Mouse (Mus musculus) bone marrow macrophage, adult 2 months (primary cell): ENCODE data around the gene Akr7a5.

Experiments used
- CTCF ChIP-seq: IDR thresholded peaks from 2 replicates; pipeline ENCODE4 v1.5.1; 2012; ENCODE audit warnings: low read depth, mild to moderate bottlenecking, low read length, moderate library complexity
- POLR2A ChIP-seq: IDR thresholded peaks from 2 replicates; pipeline ENCODE4 v1.6.1; 2012; ENCODE audit warnings: mild to moderate bottlenecking, low read depth, low read length, borderline replicate concordance

DNA sequence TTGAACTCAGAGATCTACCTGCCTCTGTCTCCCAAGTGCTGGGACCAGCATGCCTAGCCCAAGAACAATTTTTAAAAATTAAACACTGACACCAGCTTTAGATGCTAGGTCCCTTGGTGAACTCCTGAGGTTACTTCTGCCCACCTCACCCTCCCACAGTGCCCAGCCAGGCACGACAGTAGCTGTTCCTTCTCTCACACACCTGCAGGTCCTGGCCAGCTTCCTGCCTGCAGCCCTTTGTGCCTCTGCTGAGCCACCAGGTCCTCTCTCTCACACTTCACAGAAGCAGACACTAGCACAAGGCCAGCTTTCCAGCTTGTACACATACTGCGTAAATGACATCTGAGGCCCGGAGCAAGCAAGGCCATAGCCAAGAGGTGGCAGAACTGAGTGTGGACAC lies 5.0 kb upstream of the Akr7a5 start:
- no peak for TF ChIP-seq POLR2A
- TF ChIP-seq CTCF, result no peak
